Mouse (Mus musculus) brain, embryonic 14.5 days (tissue): ENCODE results near the gene Ctdspl.

Source experiments
- CTCF ChIP-seq: fragments of 200-500 bp; IDR thresholded peaks from 2 replicates; pipeline ENCODE4 v1.5.1; 2012; ENCODE audit warnings: inconsistent platforms, mild to moderate bottlenecking, moderate library complexity, borderline replicate concordance; ENCODE audit not compliant: insufficient read depth, insufficient read length; ENCODE audit errors: extremely low read depth
- POLR2A ChIP-seq: fragments of 200-500 bp; IDR thresholded peaks from 2 replicates; pipeline ENCODE4 v1.6.1; 2012; ENCODE audit warnings: mild to moderate bottlenecking, inconsistent platforms, borderline replicate concordance; ENCODE audit not compliant: poor library complexity, insufficient read depth, insufficient read length, severe bottlenecking; ENCODE audit errors: extremely low read depth

GRCm38 (mm10) chr9:118973028-118973427, 46.8 kb downstream of the Ctdspl start:
- TF ChIP-seq CTCF (no peak), POLR2A (no peak)
